Mouse (Mus musculus): ENCODE measurements around the gene Lmo4.

- TF ChIP-seq CTCF (IDR thresholded peaks at IDR 0.05; ENCODE audit: control insufficient read depth, insufficient read depth, insufficient read length): no peak
- TF ChIP-seq CEBPB (IDR thresholded peaks at IDR 0.05; ENCODE audit: low read depth): no peak
- TF ChIP-seq USF1 (IDR thresholded peaks at IDR 0.05; ENCODE audit: low read depth): no peak
- TF ChIP-seq MYOG (IDR thresholded peaks at IDR 0.05; ENCODE audit: control insufficient read depth, extremely low read depth, insufficient read length): no peak
- TF ChIP-seq MAX (IDR thresholded peaks at IDR 0.05): no peak
- no peak for TF ChIP-seq FOSL1 (IDR thresholded peaks at IDR 0.05; ENCODE audit: insufficient read depth, low read length, poor library complexity, severe bottlenecking)
- no peak for TF ChIP-seq MYOD1 (IDR thresholded peaks at IDR 0.05; ENCODE audit: control insufficient read depth, insufficient read length, low read depth)
These were observed 19.5 kb downstream of the Lmo4 start for GRCm38 (mm10) chr3:144185327-144186152.
